Mouse (Mus musculus): ENCODE data around the gene Map3k5. TPM values are rescaled to one million over a fixed set of nuclear protein-coding genes. Genes with fewer than 3 reads are reported as not detected.
A peak's percentile ranks its signal among the peaks of the same experiment; 100 is the strongest.

The Map3k5 gene
- polyA plus RNA-seq, 1 experiment, result 1.3 TPM

- no peaks in the 10 kb centered on the region for H3K27me3 ChIP-seq (replicated peaks)
- no peak for TF ChIP-seq FLI1 (IDR thresholded peaks at IDR 0.05; ENCODE audit: low read length)
- TF ChIP-seq GATA1 (IDR thresholded peaks at IDR 0.05; ENCODE audit: borderline replicate concordance, low read length), result peak; percentile 66; the same call in 1 of the 3 replicates
- H3K36me3 ChIP-seq (replicated peaks; ENCODE audit: low read length), result peaks cover 58% of the 10 kb centered on the region
- H3K4me3 ChIP-seq (replicated peaks), result peak overlapping the region; percentile 90
- H3K4me1 ChIP-seq, result peaks cover 86% of the 10 kb centered on the region
- H3K9me3 ChIP-seq, result no peaks in the 10 kb centered on the region
Observed at GRCm38 (mm10) chr10:20135350-20136058, 201.2 kb downstream of the Map3k5 start.

GRCm38 (mm10) chr10:20136505-20136904 lies 202.2 kb downstream of the Map3k5 start:
- no peak for TF ChIP-seq GATA1 (IDR thresholded peaks at IDR 0.05; ENCODE audit: borderline replicate concordance, low read length)
- Histone ChIP-seq H3K4me1 (peaks cover 90% of the 10 kb centered on the region), H3K27me3 (replicated peaks) (no peaks in the 10 kb centered on the region), H3K9me3 (no peaks in the 10 kb centered on the region), H3K36me3 (replicated peaks; ENCODE audit: low read length) (peaks cover 66% of the 10 kb centered on the region), H3K4me3 (replicated peaks) (peak overlapping the region; percentile 83)

- Histone ChIP-seq H3K9me3 (no peaks in the 10 kb centered on the region), H3K4me1 (peaks cover 43% of the 10 kb centered on the region), H3K27me3 (replicated peaks) (no peaks in the 10 kb centered on the region), H3K4me3 (replicated peaks) (no peak overlapping the region), H3K36me3 (replicated peaks; ENCODE audit: low read length) (peaks cover 59% of the 10 kb centered on the region)
- TF ChIP-seq GATA1 (IDR thresholded peaks at IDR 0.05; ENCODE audit: borderline replicate concordance, low read length), result no peak
- no peak for TF ChIP-seq FLI1 (IDR thresholded peaks at IDR 0.05; ENCODE audit: low read length)
Observed at GRCm38 (mm10) chr10:20141376-20141775, 207.1 kb downstream of the Map3k5 start.

GRCm38 (mm10) chr10:20148130-20148772 lies 214.0 kb downstream of the Map3k5 start, which contains the start of gene Map7:
Gene Map7, plus strand, starts transcription at chr10:20148471.
- H3K9me3 ChIP-seq, result no peaks in the 10 kb centered on the region
- no peak for TF ChIP-seq FLI1 (IDR thresholded peaks at IDR 0.05; ENCODE audit: low read length)
- TF ChIP-seq GATA1 (IDR thresholded peaks at IDR 0.05; ENCODE audit: borderline replicate concordance, low read length), result no peak
- H3K27me3 ChIP-seq (replicated peaks), result peaks cover 4% of the 10 kb centered on the region
- H3K4me1 ChIP-seq, result peaks cover 29% of the 10 kb centered on the region
- peaks cover 6% of the 10 kb centered on the region for H3K36me3 ChIP-seq (replicated peaks; ENCODE audit: low read length)
- peak within 1 kb of the TSS; percentile 99 for H3K4me3 ChIP-seq (replicated peaks)

GRCm38 (mm10) chr10:20148773-20149120 lies 214.5 kb downstream of the Map3k5 start:
- TF ChIP-seq GATA1 (IDR thresholded peaks at IDR 0.05; ENCODE audit: borderline replicate concordance, low read length), result no peak
- TF ChIP-seq FLI1 (IDR thresholded peaks at IDR 0.05; ENCODE audit: low read length), result no peak
- H3K4me1 ChIP-seq, result peaks cover 34% of the 10 kb centered on the region
- no peaks in the 10 kb centered on the region for H3K9me3 ChIP-seq
- H3K27me3 ChIP-seq (replicated peaks), result peaks cover 4% of the 10 kb centered on the region
- peak overlapping the region; percentile 99 for H3K4me3 ChIP-seq (replicated peaks)
- peaks cover 1% of the 10 kb centered on the region for H3K36me3 ChIP-seq (replicated peaks; ENCODE audit: low read length)

- H3K4me3 ChIP-seq (replicated peaks), result peak overlapping the region; percentile 99
- H3K27me3 ChIP-seq (replicated peaks), result peaks cover 4% of the 10 kb centered on the region
- no peak for TF ChIP-seq FLI1 (IDR thresholded peaks at IDR 0.05; ENCODE audit: low read length)
- TF ChIP-seq GATA1 (IDR thresholded peaks at IDR 0.05; ENCODE audit: borderline replicate concordance, low read length), result no peak
- no peaks in the 10 kb centered on the region for H3K36me3 ChIP-seq (replicated peaks; ENCODE audit: low read length)
- peaks cover 38% of the 10 kb centered on the region for H3K4me1 ChIP-seq
- H3K9me3 ChIP-seq, result no peaks in the 10 kb centered on the region
Observed at GRCm38 (mm10) chr10:20149121-20149834, 215.0 kb downstream of the Map3k5 start.

- Histone ChIP-seq H3K36me3 (replicated peaks; ENCODE audit: low read length) (no peaks in the 10 kb centered on the region), H3K4me3 (replicated peaks) (peak overlapping the region; percentile 99), H3K9me3 (no peaks in the 10 kb centered on the region), H3K27me3 (replicated peaks) (peaks cover 4% of the 10 kb centered on the region), H3K4me1 (peaks cover 42% of the 10 kb centered on the region)
- TF ChIP-seq GATA1 (IDR thresholded peaks at IDR 0.05; ENCODE audit: borderline replicate concordance, low read length) (no peak), FLI1 (IDR thresholded peaks at IDR 0.05; ENCODE audit: low read length) (no peak)
Observed at GRCm38 (mm10) chr10:20149835-20150355, 215.6 kb downstream of the Map3k5 start.

- Histone ChIP-seq H3K4me1 (peaks cover 63% of the 10 kb centered on the region), H3K9me3 (no peaks in the 10 kb centered on the region), H3K4me3 (replicated peaks) (no peak overlapping the region), H3K36me3 (replicated peaks; ENCODE audit: low read length) (no peaks in the 10 kb centered on the region), H3K27me3 (replicated peaks) (peaks cover 4% of the 10 kb centered on the region)
- TF ChIP-seq FLI1 (IDR thresholded peaks at IDR 0.05; ENCODE audit: low read length), result no peak
- TF ChIP-seq GATA1 (IDR thresholded peaks at IDR 0.05; ENCODE audit: borderline replicate concordance, low read length), result no peak
Observed at GRCm38 (mm10) chr10:20152131-20152530, 217.9 kb downstream of the Map3k5 start.

- peak overlapping the region; percentile 51 for H3K4me3 ChIP-seq (replicated peaks)
- peaks cover 1% of the 10 kb centered on the region for H3K27me3 ChIP-seq (replicated peaks)
- H3K36me3 ChIP-seq (replicated peaks; ENCODE audit: low read length), result no peaks in the 10 kb centered on the region
- no peaks in the 10 kb centered on the region for H3K9me3 ChIP-seq
- H3K4me1 ChIP-seq, result peaks cover 63% of the 10 kb centered on the region
- no peak for TF ChIP-seq GATA1 (IDR thresholded peaks at IDR 0.05; ENCODE audit: borderline replicate concordance, low read length)
- TF ChIP-seq FLI1 (IDR thresholded peaks at IDR 0.05; ENCODE audit: low read length), result no peak
Observed at GRCm38 (mm10) chr10:20153507-20153906, 219.2 kb downstream of the Map3k5 start.
